Mouse (Mus musculus) bone marrow, adult 2 months (tissue): ENCODE data around the gene Col4a1.

ENCODE experiments used
- CTCF ChIP-seq: fragments of 200-500 bp; IDR thresholded peaks from 2 replicates; pipeline ENCODE4 v1.5.1; 2011; ENCODE audit warnings: low read length, control low read depth; ENCODE audit not compliant: control insufficient read depth, insufficient read depth
- POLR2A ChIP-seq: fragments of 200-500 bp; IDR thresholded peaks from 2 replicates; pipeline ENCODE4 v1.6.1; 2011; ENCODE audit warnings: low read depth, mild to moderate bottlenecking, control low read depth, low read length, borderline replicate concordance; ENCODE audit not compliant: control insufficient read depth

GRCm38 (mm10) chr8:11263848-11264247 lies 48.8 kb downstream of the Col4a1 start:
- TF ChIP-seq POLR2A: no peak
- no peak for TF ChIP-seq CTCF
